Mouse (Mus musculus) forebrain, embryonic 15.5 days (tissue): ENCODE data around the gene Azgp1. TPM values are rescaled to one million over a fixed set of nuclear protein-coding genes. Genes with fewer than 3 reads are reported as not detected.
"Not testable (repeated sequence)": the region's sequence is repeated elsewhere in the genome, so short reads cannot be mapped to it uniquely, and the experiment has no call there.

Experiments used
- ATAC-seq: fragments of 200-750 bp; cut with Nextera tagmentation; replicated peaks from 2 replicates; pipeline ENCODE4 v1.8.0; 2017; ENCODE audit warnings: mild to moderate bottlenecking, moderate TSS enrichment, moderate library complexity
- H3K27ac ChIP-seq: fragments of 300-500 bp; sonication (generic); replicated peaks from 2 replicates; pipeline ENCODE4 v1.5.1; 2015; ENCODE audit warnings: mild to moderate bottlenecking, inconsistent platforms
- H3K27me3 ChIP-seq: fragments of 300-500 bp; sonication (generic); 2 replicates; pipeline ENCODE4 v1.6.1; 2015; ENCODE audit warnings: inconsistent platforms
- H3K36me3 ChIP-seq: fragments of 300-500 bp; sonication (generic); 2 replicates; pipeline ENCODE4 v1.6.1; 2015; ENCODE audit warnings: mild to moderate bottlenecking, inconsistent platforms
- H3K4me1 ChIP-seq: fragments of 300-500 bp; sonication (generic); 2 replicates; pipeline ENCODE4 v1.6.1; 2015; ENCODE audit warnings: inconsistent platforms
- H3K4me2 ChIP-seq: fragments of 300-500 bp; sonication (generic); replicated peaks from 2 replicates; pipeline ENCODE4 v1.6.1; 2015; ENCODE audit warnings: mild to moderate bottlenecking, inconsistent platforms
- H3K4me3 ChIP-seq: fragments of 300-500 bp; sonication (generic); 2 replicates; pipeline ENCODE4 v1.5.1; 2015; ENCODE audit warnings: mild to moderate bottlenecking, inconsistent platforms
- H3K9ac ChIP-seq: fragments of 300-500 bp; sonication (generic); replicated peaks from 2 replicates; pipeline ENCODE4 v1.6.1; 2015; ENCODE audit warnings: mild to moderate bottlenecking, inconsistent platforms
- H3K9me3 ChIP-seq: fragments of 300-500 bp; sonication (generic); 2 replicates; pipeline ENCODE4 v1.6.1; 2016; ENCODE audit warnings: inconsistent platforms
- WGBS: fragments of 180-500 bp; shearing (Covaris S2); methylation state at CpG from one replicate; pipeline ENCODE4 v1.1.7; 2015; ENCODE audit warnings: mixed read lengths; 5-methylcytosine and 5-hydroxymethylcytosine counted together
- polyA plus RNA-seq: library from polyadenylated mRNA; unstranded; fragments of >200 nt; fragmentation: Nextera tagmentation; extraction: Ambion mirVana; gene quantifications from 2 replicates; pipeline ENCODE4 v1.2.1, GENCODE M21; 2015

Gene Azgp1
- polyA plus RNA-seq: not detected in 2 replicates

- H3K27ac ChIP-seq: no peak within 1 kb of the TSS
- H3K4me2 ChIP-seq: no peak within 1 kb of the TSS
- ATAC-seq: no peak
- H3K27me3 ChIP-seq: no peaks in the 10 kb centered on the region
- H3K9ac ChIP-seq: no peak within 1 kb of the TSS
- no peaks in the 10 kb centered on the region for H3K36me3 ChIP-seq
- no peak within 1 kb of the TSS for H3K4me3 ChIP-seq
- H3K4me1 ChIP-seq: no peaks in the 10 kb centered on the region
- WGBS: 80% methylated on average over 4 of the region's 4 CpGs
- H3K9me3 ChIP-seq: no peaks in the 10 kb centered on the region
Observed at GRCm38 (mm10) chr5:137981300-137981699, at the start of gene Azgp1. Gene Azgp1, plus strand, starts transcription at chr5:137981520.

- H3K4me2 ChIP-seq, ATAC-seq, H3K9me3 ChIP-seq, H3K27me3 ChIP-seq, H3K27ac ChIP-seq, H3K4me3 ChIP-seq, H3K4me1 ChIP-seq, H3K36me3 ChIP-seq, H3K9ac ChIP-seq: not testable (repeated sequence)
- 56% methylated on average over 2 of the region's 2 CpGs for WGBS
Observed at GRCm38 (mm10) chr5:137933934-137934333, 47.4 kb upstream of the Azgp1 start.

GRCm38 (mm10) chr5:137936486-137936885, 44.8 kb upstream of the Azgp1 start:
- whole genome bisulfite sequencing: 88% methylated on average over 2 of the region's 2 CpGs
- no peak overlapping the region for H3K9ac ChIP-seq
- H3K27ac ChIP-seq: no peak overlapping the region
- ATAC-seq: no peak
- H3K4me2 ChIP-seq: no peak overlapping the region
- H3K27me3 ChIP-seq: no peaks in the 10 kb centered on the region
- no peak overlapping the region for H3K4me3 ChIP-seq
- no peaks in the 10 kb centered on the region for H3K9me3 ChIP-seq
- H3K36me3 ChIP-seq: no peaks in the 10 kb centered on the region
- H3K4me1 ChIP-seq: no peaks in the 10 kb centered on the region

- H3K36me3 ChIP-seq: no peaks in the 10 kb centered on the region
- 60% methylated on average over 4 of the region's 4 CpGs for WGBS
- no peak for ATAC-seq
- no peak overlapping the region for H3K27ac ChIP-seq
- H3K4me2 ChIP-seq: no peak overlapping the region
- H3K9me3 ChIP-seq: no peaks in the 10 kb centered on the region
- H3K4me1 ChIP-seq: no peaks in the 10 kb centered on the region
- H3K4me3 ChIP-seq: no peak overlapping the region
- H3K27me3 ChIP-seq: no peaks in the 10 kb centered on the region
- no peak overlapping the region for H3K9ac ChIP-seq
Observed at GRCm38 (mm10) chr5:137937238-137937637, 44.1 kb upstream of the Azgp1 start.

- WGBS: 84% methylated on average over 4 of the region's 4 CpGs
- H3K4me1 ChIP-seq: no peaks in the 10 kb centered on the region
- no peak overlapping the region for H3K4me3 ChIP-seq
- H3K9ac ChIP-seq: no peak overlapping the region
- no peak overlapping the region for H3K4me2 ChIP-seq
- no peaks in the 10 kb centered on the region for H3K36me3 ChIP-seq
- no peak overlapping the region for H3K27ac ChIP-seq
- H3K9me3 ChIP-seq: no peaks in the 10 kb centered on the region
- no peaks in the 10 kb centered on the region for H3K27me3 ChIP-seq
- ATAC-seq: no peak
Observed at GRCm38 (mm10) chr5:137940948-137941347, 40.4 kb upstream of the Azgp1 start.

GRCm38 (mm10) chr5:137943133-137943532, 38.2 kb upstream of the Azgp1 start:
- Histone ChIP-seq H3K4me3 (no peak overlapping the region), H3K27ac (no peak overlapping the region), H3K9ac (no peak overlapping the region), H3K9me3 (no peaks in the 10 kb centered on the region), H3K4me2 (no peak overlapping the region), H3K4me1 (no peaks in the 10 kb centered on the region), H3K36me3 (no peaks in the 10 kb centered on the region), H3K27me3 (no peaks in the 10 kb centered on the region)
- 89% methylated on average over 1 of the region's 1 CpGs for WGBS
- ATAC-seq: no peak

GRCm38 (mm10) chr5:137947303-137947702, 34.0 kb upstream of the Azgp1 start:
- Histone ChIP-seq H3K4me1 (no peaks in the 10 kb centered on the region), H3K27me3 (no peaks in the 10 kb centered on the region), H3K4me2 (no peak overlapping the region), H3K36me3 (no peaks in the 10 kb centered on the region), H3K27ac (no peak overlapping the region), H3K4me3 (no peak overlapping the region), H3K9ac (no peak overlapping the region), H3K9me3 (no peaks in the 10 kb centered on the region)
- no peak for ATAC-seq

GRCm38 (mm10) chr5:137951218-137951617, 30.1 kb upstream of the Azgp1 start:
- H3K9ac ChIP-seq: no peak overlapping the region
- H3K4me3 ChIP-seq: no peak overlapping the region
- H3K4me1 ChIP-seq: no peaks in the 10 kb centered on the region
- no peaks in the 10 kb centered on the region for H3K27me3 ChIP-seq
- no peaks in the 10 kb centered on the region for H3K36me3 ChIP-seq
- no peaks in the 10 kb centered on the region for H3K9me3 ChIP-seq
- H3K27ac ChIP-seq: no peak overlapping the region
- no peak overlapping the region for H3K4me2 ChIP-seq
- no peak for ATAC-seq
- WGBS: 44% methylated on average over 6 of the region's 6 CpGs

GRCm38 (mm10) chr5:137956404-137956803, 24.9 kb upstream of the Azgp1 start:
- H3K9me3 ChIP-seq: no peaks in the 10 kb centered on the region
- no peaks in the 10 kb centered on the region for H3K36me3 ChIP-seq
- H3K27me3 ChIP-seq: no peaks in the 10 kb centered on the region
- H3K4me2 ChIP-seq: no peak overlapping the region
- no peaks in the 10 kb centered on the region for H3K4me1 ChIP-seq
- no peak overlapping the region for H3K9ac ChIP-seq
- whole genome bisulfite sequencing: 94% methylated on average over 3 of the region's 3 CpGs
- H3K27ac ChIP-seq: no peak overlapping the region
- ATAC-seq: no peak
- no peak overlapping the region for H3K4me3 ChIP-seq

GRCm38 (mm10) chr5:137962945-137963344, 18.4 kb upstream of the Azgp1 start, which contains the start of gene Gjc3:
Gene Gjc3, minus strand, starts transcription at chr5:137963098.
- H3K9ac ChIP-seq: no peak within 1 kb of the TSS
- no peak for ATAC-seq
- H3K9me3 ChIP-seq: no peaks in the 10 kb centered on the region
- no peaks in the 10 kb centered on the region for H3K4me1 ChIP-seq
- 59% methylated on average over 8 of the region's 8 CpGs for WGBS
- no peak within 1 kb of the TSS for H3K4me2 ChIP-seq
- no peaks in the 10 kb centered on the region for H3K36me3 ChIP-seq
- no peaks in the 10 kb centered on the region for H3K27me3 ChIP-seq
- no peak within 1 kb of the TSS for H3K4me3 ChIP-seq
- no peak within 1 kb of the TSS for H3K27ac ChIP-seq

- Histone ChIP-seq H3K27me3 (no peaks in the 10 kb centered on the region), H3K36me3 (no peaks in the 10 kb centered on the region), H3K9me3 (no peaks in the 10 kb centered on the region), H3K4me2 (no peak overlapping the region), H3K4me1 (no peaks in the 10 kb centered on the region), H3K9ac (no peak overlapping the region), H3K4me3 (no peak overlapping the region), H3K27ac (no peak overlapping the region)
- no peak for ATAC-seq
Observed at GRCm38 (mm10) chr5:137966492-137966891, 14.8 kb upstream of the Azgp1 start.

- H3K27me3 ChIP-seq: no peaks in the 10 kb centered on the region
- no peaks in the 10 kb centered on the region for H3K4me1 ChIP-seq
- H3K27ac ChIP-seq: no peak overlapping the region
- H3K36me3 ChIP-seq: no peaks in the 10 kb centered on the region
- no peak for ATAC-seq
- no peak overlapping the region for H3K4me2 ChIP-seq
- no peak overlapping the region for H3K4me3 ChIP-seq
- H3K9me3 ChIP-seq: no peaks in the 10 kb centered on the region
- H3K9ac ChIP-seq: no peak overlapping the region
- 77% methylated on average over 2 of the region's 2 CpGs for WGBS
Observed at GRCm38 (mm10) chr5:137973161-137973560, 8.2 kb upstream of the Azgp1 start.

- Histone ChIP-seq H3K9ac (no peak overlapping the region), H3K36me3 (no peaks in the 10 kb centered on the region), H3K4me1 (no peaks in the 10 kb centered on the region), H3K9me3 (no peaks in the 10 kb centered on the region), H3K4me2 (no peak overlapping the region), H3K27ac (no peak overlapping the region), H3K27me3 (no peaks in the 10 kb centered on the region), H3K4me3 (no peak overlapping the region)
- no peak for ATAC-seq
- WGBS: 56% methylated on average over 3 of the region's 3 CpGs
Observed at GRCm38 (mm10) chr5:137973738-137974137, 7.6 kb upstream of the Azgp1 start.
